Mouse (Mus musculus) MEL (cell line): ENCODE data around the gene Tmem242. TPM values are rescaled to one million over a fixed set of nuclear protein-coding genes. Genes with fewer than 3 reads are reported as not detected.

Experiments
- DNase-seq: peaks from one replicate; pipeline ENCODE4 v3.0.0; 2011; ENCODE audit warnings: low read depth, low spot score
- H3K27ac ChIP-seq: 2 replicates; pipeline ENCODE4 v1.5.1; 2012; ENCODE audit warnings: low read depth, mild to moderate bottlenecking, control low read depth, low read length, moderate library complexity; ENCODE audit not compliant: control insufficient read depth
- H3K27me3 ChIP-seq, 2 experiments: fragments of 150-350 bp in 1 of 2; sonication (generic) in 1 of 2; 2 replicates each; pipeline ENCODE4 v1.6.1; 2012; ENCODE audit warnings: low read length in 2 of 2, mild to moderate bottlenecking in 2 of 2, improper control_type of control experiment in 1 of 2, moderate library complexity in 1 of 2; ENCODE audit not compliant: insufficient read depth in 2 of 2, control insufficient read depth in 1 of 2
- H3K36me3 ChIP-seq, 2 experiments: 2 replicates each; pipeline ENCODE4 v1.6.1; 2012 to 2014; ENCODE audit warnings: low read length in 2 of 2, improper control_type of control experiment in 1 of 2, inconsistent platforms in 1 of 2, mild to moderate bottlenecking in 1 of 2; ENCODE audit not compliant: insufficient read depth in 2 of 2, control insufficient read depth in 1 of 2
- H3K4me1 ChIP-seq, 2 experiments: fragments of 150-350 bp in 1 of 2; sonication (generic) in 1 of 2; 2 replicates each; pipeline ENCODE4 v1.6.1; 2012; ENCODE audit warnings: low read length in 2 of 2, improper control_type of control experiment in 1 of 2, mild to moderate bottlenecking in 1 of 2; ENCODE audit not compliant: insufficient read depth in 2 of 2, control insufficient read depth in 1 of 2
- H3K4me3 ChIP-seq, 2 experiments: fragments of 150-350 bp in 1 of 2; sonication (generic) in 1 of 2; 2 replicates each; pipeline ENCODE4 v1.5.1; 2012; ENCODE audit warnings: low read depth in 2 of 2, low read length in 2 of 2, mild to moderate bottlenecking in 2 of 2, moderate library complexity in 2 of 2, control low read depth in 1 of 2, improper control_type of control experiment in 1 of 2; ENCODE audit not compliant: control insufficient read depth in 1 of 2, insufficient read depth in 1 of 2
- H3K79me2 ChIP-seq: 2 replicates; pipeline ENCODE4 v1.6.1; 2012; ENCODE audit warnings: mild to moderate bottlenecking, low read length, moderate library complexity; ENCODE audit not compliant: control insufficient read depth, poor library complexity, insufficient read depth
- H3K9ac ChIP-seq: 2 replicates; pipeline ENCODE4 v1.6.1; 2012; ENCODE audit warnings: low read depth, mild to moderate bottlenecking, control low read depth, low read length, moderate library complexity; ENCODE audit not compliant: control insufficient read depth, poor library complexity, severe bottlenecking
- H3K9me3 ChIP-seq: fragments of 150-350 bp; sonication (generic); replicated peaks from 2 replicates; pipeline ENCODE4 v1.6.1; 2012; ENCODE audit warnings: mild to moderate bottlenecking, low read length, improper control_type of control experiment, moderate library complexity; ENCODE audit not compliant: insufficient read depth
- CHD2 ChIP-seq: IDR thresholded peaks from 2 replicates; pipeline ENCODE4 v1.6.1; 2011; ENCODE audit warnings: low read length, improper control_type of control experiment
- ELF1 ChIP-seq: IDR thresholded peaks from 2 replicates; pipeline ENCODE4 v1.6.1; 2014; ENCODE audit warnings: low read depth, mild to moderate bottlenecking, inconsistent platforms, low read length, improper control_type of control experiment, moderate library complexity
- ETS1 ChIP-seq: IDR thresholded peaks from 2 replicates; pipeline ENCODE4 v1.6.1; 2012; ENCODE audit warnings: low read depth, mild to moderate bottlenecking, inconsistent platforms, low read length, improper control_type of control experiment, moderate library complexity
- GABPA ChIP-seq: IDR thresholded peaks from 2 replicates; pipeline ENCODE4 v1.6.1; 2012; ENCODE audit warnings: low read depth, mild to moderate bottlenecking, inconsistent platforms, low read length, improper control_type of control experiment, moderate library complexity
- HCFC1 ChIP-seq: IDR thresholded peaks from 2 replicates; pipeline ENCODE4 v1.6.1; 2012; ENCODE audit warnings: low read depth, mild to moderate bottlenecking, inconsistent platforms, low read length, improper control_type of control experiment, moderate library complexity
- MAFK ChIP-seq: IDR thresholded peaks from 2 replicates; pipeline ENCODE4 v1.6.1; 2011; ENCODE audit warnings: low read depth, mild to moderate bottlenecking, low read length, improper control_type of control experiment, borderline replicate concordance
- MEF2A ChIP-seq: IDR thresholded peaks from 2 replicates; pipeline ENCODE4 v1.6.1; 2014; ENCODE audit warnings: low read depth, mild to moderate bottlenecking, inconsistent platforms, low read length, improper control_type of control experiment; ENCODE audit not compliant: poor library complexity, insufficient replicate concordance, severe bottlenecking; ENCODE audit errors: extremely low read depth
- MYB ChIP-seq: IDR thresholded peaks from 2 replicates; pipeline ENCODE4 v1.6.1; 2011; ENCODE audit warnings: mild to moderate bottlenecking, low read depth, low read length, improper control_type of control experiment
- MYC ChIP-seq: IDR thresholded peaks from 2 replicates; pipeline ENCODE4 v1.6.1; 2011; ENCODE audit warnings: low read depth, mild to moderate bottlenecking, low read length, improper control_type of control experiment, moderate library complexity
- NELFE ChIP-seq: IDR thresholded peaks from 2 replicates; pipeline ENCODE4 v1.6.1; 2011; ENCODE audit warnings: low read depth, low read length, improper control_type of control experiment
- POLR2AphosphoS2 ChIP-seq: IDR thresholded peaks from 2 replicates; pipeline ENCODE4 v1.6.1; 2011; ENCODE audit warnings: low read length, improper control_type of control experiment
- RAD21 ChIP-seq: IDR thresholded peaks from 2 replicates; pipeline ENCODE4 v1.6.1; 2011; ENCODE audit warnings: mild to moderate bottlenecking, low read depth, low read length, improper control_type of control experiment
- RCOR1 ChIP-seq: IDR thresholded peaks from 2 replicates; pipeline ENCODE4 v1.6.1; 2012; ENCODE audit warnings: low read depth, mild to moderate bottlenecking, inconsistent platforms, low read length, improper control_type of control experiment
- TAL1 ChIP-seq: IDR thresholded peaks from 2 replicates; pipeline ENCODE4 v1.6.1; 2012; ENCODE audit warnings: mild to moderate bottlenecking, inconsistent platforms, low read length, moderate library complexity, mixed read lengths
- TBP ChIP-seq: IDR thresholded peaks from 2 replicates; pipeline ENCODE4 v1.8.0; 2011; ENCODE audit warnings: low read depth, low read length, improper control_type of control experiment
- ZMIZ1 ChIP-seq: IDR thresholded peaks from 2 replicates; pipeline ENCODE4 v1.6.1; 2012; ENCODE audit warnings: low read depth, mild to moderate bottlenecking, inconsistent platforms, low read length, improper control_type of control experiment, moderate library complexity
- ZNF384 ChIP-seq: IDR thresholded peaks from 2 replicates; pipeline ENCODE4 v1.6.1; 2012; ENCODE audit warnings: low read depth, mild to moderate bottlenecking, inconsistent platforms, low read length, improper control_type of control experiment
- polyA plus RNA-seq, 2 experiments: library from polyadenylated mRNA; stranded (reverse) in 1 of 2; unstranded in 1 of 2; fragments of >175 nt in 1 of 2; fragments of >200 nt in 1 of 2; gene quantifications; 2 replicates each; pipeline versions ENCODE4 v1.2.1 to v1.2.4; 2012; ENCODE audit warnings: low replicate concordance in 2 of 2, low read depth in 1 of 2; ENCODE audit not compliant: insufficient read length in 2 of 2, insufficient read depth in 1 of 2, missing spikeins in 1 of 2
- total RNA-seq: library from RNA; depleted of rRNA; stranded (reverse); fragments of 300-350 nt; gene quantifications from 2 replicates; pipeline ENCODE4 v1.2.3, GENCODE M21; 2012

Tmem242 gene
- total and polyA plus RNA-seq, 3 experiments: 27.0 to 49.2 TPM; not detected in 1

- Histone ChIP-seq H3K79me2 (no peaks in the 10 kb centered on the region), H3K27me3 (peaks cover 0 to 4% of the 10 kb centered on the region in 2 experiments; a peak in 3 of 4 replicates), H3K4me3 (no peak overlapping the region), H3K4me1 (0 out of 4 replicates have a peak, but pooled peaks cover 0 to 2% of the 10 kb centered on the region in 2 experiments), H3K9me3 (no peaks in the 10 kb centered on the region), H3K9ac (no peak overlapping the region), H3K27ac (no peak overlapping the region), H3K36me3 (peaks cover 0 to 4% of the 10 kb centered on the region in 2 experiments; a peak in 1 of 4 replicates)
- no peak for TF ChIP-seq MAFK
- no peak for TF ChIP-seq ZMIZ1
- TF ChIP-seq NELFE: no peak
- no peak for TF ChIP-seq MYC
- no peak for TF ChIP-seq CHD2
- TF ChIP-seq MEF2A: no peak
- no peak for TF ChIP-seq RAD21
- no peak for TF ChIP-seq TAL1
- no peak for TF ChIP-seq MYB
- TF ChIP-seq GABPA: no peak
- no peak for DNase-seq
These were observed 23.9 kb upstream of the Tmem242 start for GRCm38 (mm10) chr17:5463912-5464311.

- TF ChIP-seq ELF1 (no peak), POLR2AphosphoS2 (no peak), ZNF384 (no peak), ETS1 (no peak), TBP (no peak), RCOR1 (no peak), HCFC1 (no peak)
- no peak overlapping the region for H3K4me3 ChIP-seq
- no peak overlapping the region for H3K9ac ChIP-seq
- H3K36me3 ChIP-seq: no peaks in the 10 kb centered on the region
- H3K4me1 ChIP-seq: no peaks in the 10 kb centered on the region
- H3K27me3 ChIP-seq: peaks cover 2% of the 10 kb centered on the region in 2 experiments; a peak in 1 of 4 replicates
- no peak for DNase-seq
- no peak overlapping the region for H3K27ac ChIP-seq
- no peaks in the 10 kb centered on the region for H3K9me3 ChIP-seq
- H3K79me2 ChIP-seq: no peaks in the 10 kb centered on the region
These were observed 13.6 kb upstream of the Tmem242 start for GRCm38 (mm10) chr17:5453657-5454056.
